Mouse (Mus musculus): Measurements from ENCODE around the gene Lcn2.

DNA sequence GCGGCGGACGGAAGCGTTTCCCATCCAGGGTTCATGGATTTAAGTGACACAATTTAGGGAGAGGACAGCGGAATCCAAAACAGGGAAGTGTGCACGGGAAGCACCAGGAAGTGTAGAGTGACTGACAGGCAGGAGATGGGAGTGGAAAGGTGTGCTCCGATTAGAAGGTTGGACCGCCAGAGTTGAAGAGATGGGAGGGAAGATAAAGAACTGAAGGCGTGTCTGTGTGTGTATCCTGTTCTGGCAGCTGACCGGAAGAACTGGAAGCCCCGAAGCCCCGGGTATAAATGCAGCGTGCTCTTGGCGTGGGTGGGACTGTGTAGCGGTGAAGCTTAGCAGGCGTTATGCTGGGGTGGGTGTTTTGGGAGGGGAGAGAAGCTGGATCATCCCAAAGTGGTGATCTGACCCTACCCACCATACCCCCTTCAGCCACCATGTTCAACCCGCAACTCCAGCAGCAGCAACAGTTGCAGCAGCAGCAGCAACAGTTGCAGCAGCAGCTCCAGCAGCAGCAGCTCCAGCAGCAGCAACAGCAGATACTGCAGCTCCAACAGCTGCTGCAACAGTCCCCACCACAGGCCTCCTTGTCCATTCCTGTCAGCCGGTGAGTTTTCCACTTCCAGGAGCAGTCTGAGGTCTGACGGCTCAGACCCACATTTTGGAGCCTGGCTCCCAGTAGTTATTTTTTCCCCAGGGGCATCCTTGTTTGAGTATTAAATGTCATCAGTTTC lies 24.5 kb downstream of the Lcn2 start:
- TF ChIP-seq CTCF (IDR thresholded peaks at IDR 0.05; ENCODE audit: low read depth, low read length) (no peak), POLR2A (IDR thresholded peaks at IDR 0.05; ENCODE audit: extremely low read depth, insufficient read depth, low read length) (no peak)

Data from liver, adult 2 months (tissue).